Mouse (Mus musculus) forebrain, embryonic 11.5 days (tissue): ENCODE data around the gene Kansl1l. TPM values are rescaled to one million over a fixed set of nuclear protein-coding genes. Genes with fewer than 3 reads are reported as not detected.

Experiments used
- ATAC-seq: fragments of 200-750 bp; cut with Nextera tagmentation; replicated peaks from 2 replicates; pipeline ENCODE4 v1.8.0; 2017; ENCODE audit warnings: moderate TSS enrichment; ENCODE audit not compliant: low FRiP score
- DNase-seq: peaks from one replicate; pipeline ENCODE4 v3.0.0-alpha.2; 2017; ENCODE audit warnings: low spot score
- H3K27ac ChIP-seq: fragments of 300-500 bp; sonication (generic); 2 replicates; pipeline ENCODE4 v1.5.1; 2014; ENCODE audit warnings: low read depth, low read length
- H3K27me3 ChIP-seq: fragments of 300-500 bp; sonication (generic); 2 replicates; pipeline ENCODE4 v1.6.1; 2014; ENCODE audit warnings: mild to moderate bottlenecking, low read length, mixed read lengths; ENCODE audit not compliant: control insufficient read depth, insufficient read depth
- H3K36me3 ChIP-seq: fragments of 300-500 bp; sonication (generic); 2 replicates; pipeline ENCODE4 v1.6.1; 2014; ENCODE audit warnings: mild to moderate bottlenecking, low read length, moderate library complexity, mixed read lengths; ENCODE audit not compliant: control insufficient read depth, insufficient read depth
- H3K4me1 ChIP-seq: fragments of 300-500 bp; sonication (generic); replicated peaks from 2 replicates; pipeline ENCODE4 v1.6.1; 2014; ENCODE audit warnings: low read length, mixed read lengths; ENCODE audit not compliant: control insufficient read depth, insufficient read depth
- H3K4me2 ChIP-seq: fragments of 300-500 bp; sonication (generic); 2 replicates; pipeline ENCODE4 v1.6.1; 2014; ENCODE audit warnings: low read depth, mild to moderate bottlenecking, low read length, moderate library complexity, mixed read lengths; ENCODE audit not compliant: severe bottlenecking
- H3K4me3 ChIP-seq: fragments of 300-500 bp; sonication (generic); 2 replicates; pipeline ENCODE4 v1.5.1; 2014; ENCODE audit warnings: low read depth, low read length
- H3K9ac ChIP-seq: fragments of 300-500 bp; sonication (generic); 2 replicates; pipeline ENCODE4 v1.6.1; 2014; ENCODE audit warnings: low read length
- H3K9me3 ChIP-seq: fragments of 300-500 bp; sonication (generic); 2 replicates; pipeline ENCODE4 v1.6.1; 2016; ENCODE audit warnings: low read length, mixed read lengths; ENCODE audit not compliant: control insufficient read depth
- WGBS: fragments of 180-500 bp; shearing (Covaris S2); extraction: QIAGEN DNeasy Blood & Tissue Kit; methylation state at CpG from one replicate; pipeline ENCODE4 v1.1.7; 2014; 5-methylcytosine and 5-hydroxymethylcytosine counted together
- polyA plus RNA-seq: library from polyadenylated mRNA; unstranded; fragments of >200 nt; fragmentation: Nextera tagmentation; extraction: Ambion mirVana; gene quantifications from 2 replicates; pipeline ENCODE4 v1.2.1, GENCODE M21; 2014

The Kansl1l gene
- polyA plus RNA-seq, 1 experiment from 2014 or later: 9.9 TPM

DNA sequence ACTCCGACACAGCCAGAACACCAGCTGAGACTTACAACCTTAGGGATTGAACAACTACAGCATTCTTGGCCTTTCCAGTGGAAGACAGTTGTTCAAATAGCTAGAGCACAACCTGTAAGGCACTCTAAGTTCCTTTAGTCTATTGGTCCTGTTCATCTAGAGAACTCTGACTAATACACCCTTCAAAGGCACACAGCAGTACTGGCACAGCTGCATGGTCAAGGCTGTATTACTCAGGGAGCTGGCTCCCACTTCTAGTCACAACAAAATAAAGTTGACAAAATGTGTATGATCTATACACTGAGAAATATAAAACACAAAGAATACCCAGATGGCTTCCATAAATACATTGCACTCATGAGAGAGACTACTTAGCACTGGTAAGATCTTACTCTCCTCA is 10.5 kb downstream of the Kansl1l start:
- no peak overlapping the region for H3K27ac ChIP-seq
- ATAC-seq: no peak
- WGBS: 87% methylated on average over 1 of the region's 1 CpGs

DNA sequence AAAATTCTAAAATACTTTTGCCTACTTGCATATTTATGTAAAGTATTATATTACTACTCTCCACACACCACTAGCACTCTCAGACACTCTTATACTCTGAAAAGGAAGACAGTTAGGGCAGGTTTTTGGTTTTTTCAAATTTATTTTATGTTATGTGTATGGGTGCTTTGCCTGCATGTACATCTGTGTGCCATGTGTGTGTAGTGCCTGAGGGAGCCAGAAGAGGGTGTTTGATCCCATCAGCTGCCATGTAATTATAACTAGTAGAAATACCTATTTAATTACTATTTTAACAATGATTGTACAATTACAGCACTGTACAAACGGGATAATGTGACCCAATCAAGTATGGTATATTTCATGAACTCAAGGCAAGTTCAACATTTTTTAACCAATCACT is 12.0 kb downstream of the Kansl1l start:
- Histone ChIP-seq H3K9me3 (0 out of 2 replicates have a peak, but pooled peaks cover 2% of the 10 kb centered on the region), H3K4me2 (no peak overlapping the region), H3K27me3 (no peaks in the 10 kb centered on the region), H3K4me1 (no peaks in the 10 kb centered on the region), H3K9ac (no peak overlapping the region), H3K36me3 (no peaks in the 10 kb centered on the region), H3K4me3 (no peak overlapping the region), H3K27ac (no peak overlapping the region)
- 89% methylated on average over 1 of the region's 1 CpGs for WGBS
- DNase-seq (no peak), ATAC-seq (no peak)

More for the DNA sequence above, 10.5 kb downstream of the Kansl1l start:
- Histone ChIP-seq H3K4me3 (no peak overlapping the region), H3K36me3 (no peaks in the 10 kb centered on the region), H3K4me1 (no peaks in the 10 kb centered on the region), H3K4me2 (no peak overlapping the region), H3K9ac (no peak overlapping the region), H3K9me3 (0 out of 2 replicates have a peak, but pooled peaks cover 2% of the 10 kb centered on the region), H3K27me3 (no peaks in the 10 kb centered on the region)
- DNase-seq: no peak

DNA sequence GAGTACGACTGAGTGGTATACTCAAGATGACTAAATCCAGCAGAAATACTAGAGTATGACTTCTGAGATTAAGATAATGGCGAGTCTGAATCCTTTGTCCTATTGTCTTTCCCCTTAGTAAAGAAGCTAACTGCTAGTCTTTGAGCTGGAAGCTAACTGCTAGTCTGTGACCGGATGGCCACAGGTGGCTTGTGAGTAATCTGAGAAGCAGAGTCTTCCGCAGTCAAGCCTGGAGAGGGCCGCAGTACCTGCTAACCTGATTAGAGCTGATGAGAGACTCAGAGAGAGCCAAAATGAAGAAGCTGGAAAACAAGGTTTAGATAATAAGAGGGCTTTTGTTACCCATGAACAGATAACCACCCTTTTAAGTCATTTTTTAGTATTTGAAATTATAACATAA is 12.7 kb downstream of the Kansl1l start:
- H3K36me3 ChIP-seq: no peaks in the 10 kb centered on the region
- H3K4me3 ChIP-seq: no peak overlapping the region
- no peak overlapping the region for H3K9ac ChIP-seq
- no peaks in the 10 kb centered on the region for H3K4me1 ChIP-seq
- ATAC-seq (no peak), DNase-seq (no peak)
- H3K4me2 ChIP-seq: no peak overlapping the region
- 0 out of 2 replicates have a peak, but pooled peaks cover 2% of the 10 kb centered on the region for H3K9me3 ChIP-seq
- WGBS: 47% methylated on average over 5 of the region's 5 CpGs
- no peak overlapping the region for H3K27ac ChIP-seq
- no peaks in the 10 kb centered on the region for H3K27me3 ChIP-seq

DNA sequence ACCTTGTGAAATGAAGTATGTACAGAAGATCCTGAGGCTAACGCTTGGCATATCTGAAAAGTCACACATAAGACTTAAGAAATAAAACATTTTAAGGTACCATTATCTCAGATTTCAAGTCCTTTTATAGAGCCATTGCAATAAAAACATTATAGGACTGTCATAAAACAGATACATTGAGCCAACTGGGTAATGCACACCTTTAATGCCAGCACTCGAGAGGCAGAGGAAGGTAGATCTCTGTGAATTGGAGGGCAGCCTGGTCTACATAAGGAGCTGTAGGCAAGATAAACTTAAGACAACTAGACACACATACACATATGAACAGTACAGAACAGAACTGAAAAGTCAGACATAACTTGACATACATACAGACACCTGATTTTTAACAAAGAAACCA is 19.4 kb downstream of the Kansl1l start:
- Histone ChIP-seq H3K4me3 (no peak overlapping the region), H3K9me3 (no peaks in the 10 kb centered on the region), H3K27ac (no peak overlapping the region), H3K4me1 (no peaks in the 10 kb centered on the region), H3K4me2 (no peak overlapping the region), H3K36me3 (no peaks in the 10 kb centered on the region), H3K9ac (no peak overlapping the region), H3K27me3 (no peaks in the 10 kb centered on the region)
- DNase-seq (no peak), ATAC-seq (no peak)
- 91% methylated on average over 2 of the region's 2 CpGs for WGBS

- H3K27ac ChIP-seq: no peak overlapping the region
- no peak overlapping the region for H3K9ac ChIP-seq
- no peak overlapping the region for H3K4me3 ChIP-seq
- no peak overlapping the region for H3K4me2 ChIP-seq
- ATAC-seq (no peak), DNase-seq (no peak)
- no peaks in the 10 kb centered on the region for H3K9me3 ChIP-seq
- 89% methylated on average over 2 of the region's 2 CpGs for WGBS
- no peaks in the 10 kb centered on the region for H3K27me3 ChIP-seq
- no peaks in the 10 kb centered on the region for H3K36me3 ChIP-seq
- 0 out of 2 replicates have a peak, but pooled peaks cover 2% of the 10 kb centered on the region for H3K4me1 ChIP-seq
These were observed 24.4 kb downstream of the Kansl1l start for GRCm38 (mm10) chr1:66792838-66793466.

DNA sequence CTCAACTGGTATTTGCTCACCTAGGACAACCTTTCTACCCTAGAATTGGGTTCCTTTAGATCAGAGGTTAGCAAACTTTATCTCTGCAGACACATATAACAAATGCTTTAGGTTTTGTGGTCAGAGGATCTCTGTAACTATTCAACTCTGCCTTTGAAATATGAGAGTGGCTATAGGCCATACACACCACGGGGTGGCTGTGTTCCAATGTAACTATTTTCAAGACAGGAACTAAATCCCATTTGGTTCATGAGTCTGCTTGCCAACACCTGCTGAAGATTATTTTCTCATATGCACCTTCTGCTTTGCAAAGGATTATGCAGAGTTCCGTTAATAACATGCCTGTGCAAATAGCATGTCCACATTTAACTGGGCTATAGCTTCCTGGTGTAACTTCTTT is 35.1 kb downstream of the Kansl1l start:
- Histone ChIP-seq H3K4me3 (no peak overlapping the region), H3K9ac (no peak overlapping the region), H3K27me3 (no peaks in the 10 kb centered on the region), H3K36me3 (no peaks in the 10 kb centered on the region), H3K4me1 (no peaks in the 10 kb centered on the region), H3K27ac (no peak overlapping the region), H3K4me2 (no peak overlapping the region), H3K9me3 (no peaks in the 10 kb centered on the region)
- ATAC-seq (no peak), DNase-seq (no peak)
- 77% methylated on average over 2 of the region's 2 CpGs for WGBS

GRCm38 (mm10) chr1:66781027-66781426 is 36.3 kb downstream of the Kansl1l start:
- no peak overlapping the region for H3K9ac ChIP-seq
- no peak for ATAC-seq
- H3K9me3 ChIP-seq: no peaks in the 10 kb centered on the region
- H3K4me2 ChIP-seq: no peak overlapping the region
- H3K36me3 ChIP-seq: no peaks in the 10 kb centered on the region
- no peaks in the 10 kb centered on the region for H3K27me3 ChIP-seq
- WGBS: 85% methylated on average over 4 of the region's 4 CpGs
- DNase-seq: no peak
- no peaks in the 10 kb centered on the region for H3K4me1 ChIP-seq
- no peak overlapping the region for H3K27ac ChIP-seq
- no peak overlapping the region for H3K4me3 ChIP-seq

- Histone ChIP-seq H3K27ac (no peak overlapping the region), H3K27me3 (no peaks in the 10 kb centered on the region), H3K36me3 (no peaks in the 10 kb centered on the region), H3K9ac (no peak overlapping the region), H3K4me1 (no peaks in the 10 kb centered on the region), H3K9me3 (no peaks in the 10 kb centered on the region), H3K4me3 (no peak overlapping the region), H3K4me2 (no peak overlapping the region)
- DNase-seq: no peak
- 100% methylated on average over 1 of the region's 1 CpGs for WGBS
- ATAC-seq: no peak
These were observed 38.6 kb downstream of the Kansl1l start for GRCm38 (mm10) chr1:66778798-66779197.

GRCm38 (mm10) chr1:66777878-66778277 is 39.5 kb downstream of the Kansl1l start:
- ATAC-seq (no peak), DNase-seq (no peak)
- Histone ChIP-seq H3K9ac (no peak overlapping the region), H3K4me2 (no peak overlapping the region), H3K27ac (no peak overlapping the region), H3K4me1 (no peaks in the 10 kb centered on the region), H3K27me3 (no peaks in the 10 kb centered on the region), H3K4me3 (no peak overlapping the region), H3K36me3 (no peaks in the 10 kb centered on the region), H3K9me3 (no peaks in the 10 kb centered on the region)
- 88% methylated on average over 2 of the region's 2 CpGs for WGBS
